Mouse (Mus musculus) gastrocnemius, adult 8-10 months (tissue): ENCODE measurements around the gene Serping1. TPM values are rescaled to one million over a fixed set of nuclear protein-coding genes. Genes with fewer than 3 reads are reported as not detected.
"Not testable (repeated sequence)": the region's sequence is repeated elsewhere in the genome, so short reads cannot be mapped to it uniquely, and the experiment has no call there.

Source experiments
- DNase-seq, 2 experiments: peaks; one replicate each; pipeline ENCODE4 v3.0.0; 2022; ENCODE audit warnings: low spot score in 2 of 2
- total RNA-seq, 4 experiments: library from RNA; stranded (reverse); gene quantifications; 2 replicates each; pipeline ENCODE4 v1.2.4; 2022

The Serping1 gene
- total RNA-seq, 4 experiments from 2014 or later: 22.0 to 55.1 (median 36.1) TPM

GRCm38 (mm10) chr2:84740608-84741333 lies 34.5 kb downstream of the Serping1 start:
- no peak for DNase-seq

GRCm38 (mm10) chr2:84738271-84738911 lies 36.9 kb downstream of the Serping1 start:
- no peak for DNase-seq

GRCm38 (mm10) chr2:84737451-84737925 lies 37.8 kb downstream of the Serping1 start:
- no peak for DNase-seq

GRCm38 (mm10) chr2:84736312-84737161 lies 38.7 kb downstream of the Serping1 start:
- DNase-seq: no peak

GRCm38 (mm10) chr2:84735346-84735920 lies 39.8 kb downstream of the Serping1 start:
- DNase-seq: no peak

GRCm38 (mm10) chr2:84734919-84735318 lies 40.3 kb downstream of the Serping1 start:
- no peak for DNase-seq

GRCm38 (mm10) chr2:84734351-84734864 lies 40.8 kb downstream of the Serping1 start:
- DNase-seq: no peak

GRCm38 (mm10) chr2:84733579-84734300 lies 41.5 kb downstream of the Serping1 start, which contains the start of gene Ypel4:
TSS of gene Ypel4 (plus strand) at chr2:84734058.
- peak in 1 of 2 experiments; percentile 22 for DNase-seq

GRCm38 (mm10) chr2:84732394-84732793 lies 42.9 kb downstream of the Serping1 start:
- DNase-seq: no peak

- no peak for DNase-seq
Measured at GRCm38 (mm10) chr2:84731206-84731605, 44.0 kb downstream of the Serping1 start.

GRCm38 (mm10) chr2:84728191-84728590 lies 47.1 kb downstream of the Serping1 start:
- DNase-seq: not testable (repeated sequence)

GRCm38 (mm10) chr2:84727172-84727858 lies 47.9 kb downstream of the Serping1 start, which contains the start of gene Clp1:
TSS of gene Clp1 (minus strand) at chr2:84727350.
- DNase-seq: peak; percentile 95 to 96

- DNase-seq: no peak
Measured at GRCm38 (mm10) chr2:84726716-84727115, 48.5 kb downstream of the Serping1 start.

GRCm38 (mm10) chr2:84725770-84726169 lies 49.5 kb downstream of the Serping1 start:
- no peak for DNase-seq

- no peak for DNase-seq
Measured at GRCm38 (mm10) chr2:84723856-84724255, 51.4 kb downstream of the Serping1 start.

- DNase-seq: no peak
Measured at GRCm38 (mm10) chr2:84721182-84721581, 54.1 kb downstream of the Serping1 start.

- DNase-seq: no peak
Measured at GRCm38 (mm10) chr2:84720718-84721117, 54.5 kb downstream of the Serping1 start.

GRCm38 (mm10) chr2:84717357-84717756 lies 57.9 kb downstream of the Serping1 start:
- DNase-seq: no peak

- no peak for DNase-seq
Measured at GRCm38 (mm10) chr2:84716423-84717355, 58.6 kb downstream of the Serping1 start.
